Mouse (Mus musculus): ENCODE data around the gene Enah.

The Enah gene

DNA sequence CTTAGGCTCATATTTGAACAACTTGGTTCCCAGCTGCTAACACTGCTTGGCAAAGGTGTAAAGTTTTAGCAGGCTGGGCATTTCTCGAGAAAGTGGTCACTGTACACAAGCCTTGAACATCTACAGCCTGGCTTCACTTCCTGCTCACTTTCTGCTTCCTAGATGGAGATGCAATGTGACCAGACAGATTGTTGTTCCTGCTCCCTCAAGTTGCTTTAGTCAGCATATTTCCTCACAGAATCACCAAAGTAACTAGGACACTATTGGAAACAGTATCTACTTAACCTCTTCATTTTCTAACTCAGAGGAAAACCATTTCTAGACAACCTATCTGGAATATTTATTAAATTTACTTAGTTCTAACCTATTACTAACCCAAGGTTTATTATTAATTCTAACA is 61.4 kb downstream of the Enah start:
- DNase-seq = no peak

DNA sequence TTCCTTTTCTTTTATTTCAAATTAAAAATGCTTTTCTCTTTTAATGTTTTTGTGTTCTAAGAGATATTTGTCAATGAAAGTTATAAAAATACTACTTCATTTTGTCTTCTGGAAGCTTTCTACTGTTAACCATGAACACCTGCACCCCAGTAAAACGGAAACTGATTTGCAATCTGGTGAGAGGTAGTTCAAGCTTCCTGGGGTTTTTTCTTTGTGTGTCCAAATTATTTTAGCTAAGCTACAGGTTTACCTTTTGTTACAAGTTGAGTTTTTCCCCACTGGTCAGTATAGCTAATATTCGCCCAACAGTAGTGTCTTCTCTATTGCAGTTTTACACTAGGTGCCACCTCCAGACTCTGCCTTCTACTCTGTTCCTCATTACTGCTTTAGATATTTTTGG is 62.1 kb downstream of the Enah start:
- DNase-seq = no peak

DNA sequence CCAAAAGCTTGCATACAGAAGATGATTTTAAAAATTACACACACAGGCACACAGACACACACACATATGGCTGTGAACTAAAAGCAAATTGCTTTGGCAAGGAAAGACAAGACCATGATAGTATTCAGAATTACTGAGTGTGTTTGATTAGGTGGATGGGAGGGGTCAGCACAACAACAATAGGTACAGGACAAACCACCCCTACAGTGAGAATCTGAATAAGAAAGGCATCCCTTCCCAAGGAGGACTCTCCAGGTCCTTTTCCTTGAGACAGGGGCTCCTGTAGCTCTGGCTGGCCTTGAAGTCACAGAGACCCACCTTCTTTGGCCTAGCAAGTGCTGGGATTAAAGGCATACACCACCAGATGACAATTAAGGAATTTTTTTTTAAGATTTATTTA is 66.2 kb downstream of the Enah start:
- DNase-seq = no peak

DNA sequence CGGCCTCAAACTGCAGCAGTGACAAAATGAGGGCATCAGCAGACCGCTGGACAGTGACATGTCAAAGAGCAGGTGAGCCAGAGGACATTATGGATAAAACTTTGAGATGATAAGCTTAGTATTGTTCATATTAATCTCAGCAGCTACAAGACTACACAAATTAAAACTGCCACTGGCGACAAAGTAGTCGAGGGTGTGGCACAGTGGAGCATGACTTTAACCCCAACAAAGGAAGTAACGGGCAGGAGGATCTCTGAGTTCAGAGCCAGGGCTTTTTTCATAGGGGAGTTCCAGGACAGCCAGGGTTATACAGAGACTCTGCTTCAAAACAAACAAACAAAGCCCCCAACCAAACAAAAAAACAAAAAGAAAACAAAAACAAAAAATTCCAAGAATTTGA is 68.5 kb downstream of the Enah start:
- DNase-seq = no peak

DNA sequence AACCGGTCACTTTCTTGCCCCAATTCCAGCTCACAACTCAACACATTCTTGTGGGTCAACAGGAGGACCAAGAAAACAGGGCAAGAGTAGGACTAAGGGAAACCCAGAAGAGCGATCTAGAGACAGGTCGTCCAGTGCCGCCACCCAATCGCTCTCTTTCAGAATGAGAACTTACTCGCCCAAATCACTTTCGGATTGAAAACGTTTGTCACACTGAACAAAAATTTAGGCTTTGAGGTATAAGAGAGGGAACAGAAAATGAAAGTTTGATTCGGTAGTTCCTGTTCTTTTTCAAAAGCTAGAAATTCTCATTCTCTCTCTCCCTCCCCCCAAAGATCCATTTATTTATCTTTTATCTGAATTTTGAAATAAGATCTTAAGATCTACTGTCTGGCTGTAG is 69.1 kb downstream of the Enah start:
- DNase-seq = no peak

DNA sequence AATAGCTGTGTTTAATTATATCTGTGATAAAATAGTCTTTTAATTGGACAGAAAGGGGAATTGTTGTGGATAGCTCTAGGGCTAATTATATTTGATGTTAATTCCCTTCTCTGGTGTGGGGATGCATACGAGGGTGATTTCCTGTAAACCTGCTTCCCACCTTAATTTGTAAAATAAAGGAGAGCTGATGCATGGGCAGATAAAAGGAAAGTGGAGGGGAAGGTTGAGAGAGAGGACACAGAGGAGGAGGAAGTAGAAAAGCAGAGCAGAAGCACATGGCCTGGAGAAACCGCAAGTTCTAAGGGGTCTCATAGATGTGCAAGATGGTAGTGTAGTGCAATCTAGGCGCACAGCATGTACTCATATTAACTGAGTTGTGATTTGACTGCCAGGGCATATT is 71.6 kb downstream of the Enah start:
- no peak for DNase-seq

DNA sequence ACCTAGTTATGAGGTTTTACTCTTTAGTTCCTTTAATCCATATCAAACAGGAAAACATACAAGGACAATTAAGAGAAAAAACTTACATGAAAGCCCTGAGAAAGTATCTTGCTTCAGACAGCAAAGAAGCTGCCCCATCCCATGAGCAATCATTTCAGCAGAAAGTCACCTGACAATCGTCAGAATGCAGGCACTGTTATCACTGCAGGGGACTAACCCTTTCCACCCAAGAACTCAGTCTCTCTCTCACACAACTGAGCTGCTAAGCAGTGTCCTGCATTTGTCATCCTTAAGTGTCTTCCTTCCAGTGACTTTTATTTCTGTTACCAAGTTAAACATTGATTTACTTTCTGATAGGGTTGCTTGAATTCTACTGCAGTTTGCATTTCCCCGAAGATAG is 82.7 kb downstream of the Enah start:
- DNase-seq = no peak

DNA sequence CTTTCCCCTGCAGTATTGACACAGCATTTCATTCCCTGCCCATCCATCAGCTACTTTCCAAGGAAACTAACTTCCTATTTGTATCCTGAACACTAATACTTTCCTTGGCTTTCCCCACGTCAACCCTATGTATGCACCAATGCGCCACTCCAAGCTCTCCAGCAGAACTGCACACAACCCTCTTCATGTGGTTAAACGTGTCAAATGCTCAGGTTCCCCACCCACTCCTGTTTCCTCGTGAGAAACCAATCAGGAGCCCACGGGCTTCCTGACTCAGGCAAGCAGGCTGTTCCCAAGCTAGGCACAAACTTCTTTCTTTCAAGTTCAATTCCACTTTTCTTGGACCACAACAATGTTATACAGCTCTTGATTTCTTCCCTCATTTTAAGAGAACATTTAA is 91.4 kb downstream of the Enah start:
- no peak for DNase-seq

DNA sequence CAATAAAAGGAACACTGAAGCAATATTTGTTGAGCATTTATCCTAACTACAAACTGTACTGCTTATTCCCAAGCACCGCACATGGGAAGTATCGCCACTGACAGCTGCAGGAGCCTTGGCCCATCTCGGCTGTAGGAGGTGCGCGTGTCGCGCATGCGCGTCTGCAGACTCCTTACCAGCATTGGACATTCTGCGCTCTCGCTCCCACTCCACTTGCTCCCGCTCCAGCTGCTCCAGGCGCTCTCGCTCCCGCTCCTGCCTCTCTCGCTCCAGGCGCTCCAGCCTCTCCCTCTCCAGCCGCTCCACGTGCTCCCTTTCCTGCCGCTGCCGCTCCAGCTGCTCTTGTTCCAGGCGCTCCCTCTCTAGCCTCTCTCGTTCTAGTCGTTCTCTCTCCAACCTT is 96.4 kb downstream of the Enah start:
- DNase-seq = no peak

DNA sequence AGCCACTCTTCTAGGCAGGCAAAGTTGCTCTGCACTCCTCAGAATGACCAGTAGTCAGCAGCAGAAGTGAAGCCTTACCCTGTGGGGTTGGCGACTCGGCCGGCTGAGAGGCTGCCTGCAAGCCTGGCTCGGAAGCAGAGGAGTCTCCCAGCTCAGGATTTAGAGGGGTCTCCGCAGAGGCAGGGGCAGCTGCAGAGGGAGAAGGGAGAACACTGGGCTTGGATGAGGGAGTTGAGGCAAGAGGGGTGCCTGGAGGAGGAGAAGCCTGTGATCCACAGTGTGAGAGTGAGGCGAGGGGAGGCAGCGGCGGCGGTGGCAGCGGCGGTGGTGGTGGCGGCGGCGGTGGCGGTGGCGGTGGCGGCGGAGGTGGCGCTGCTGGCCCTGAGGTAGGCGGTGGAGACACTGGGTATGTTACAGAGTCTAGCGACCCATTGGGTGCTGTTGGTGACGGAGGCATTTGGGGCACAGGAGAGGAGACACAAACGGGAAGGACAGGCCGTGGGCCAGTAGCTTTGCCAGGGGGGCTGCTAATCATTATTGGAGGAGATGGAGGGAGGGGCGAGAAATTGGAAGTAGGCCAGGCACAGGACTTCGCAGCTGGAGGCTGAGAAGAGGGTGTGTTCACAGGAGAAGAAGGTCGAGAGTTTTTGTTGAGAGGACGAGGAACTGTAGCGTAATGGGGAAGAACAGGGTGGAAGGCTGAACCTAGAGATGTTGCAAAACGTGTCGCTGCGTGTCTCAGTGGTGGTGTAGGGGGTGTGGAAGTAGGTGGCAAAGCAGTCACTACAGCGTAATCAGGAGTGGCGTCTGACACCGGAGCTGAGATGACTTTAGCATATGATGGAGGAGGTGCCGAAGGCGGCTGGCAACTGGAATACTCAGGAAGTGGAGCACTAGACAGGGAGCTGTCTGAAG is 98.0 kb downstream of the Enah start:
- DNase-seq = peak; percentile 7 to 34

DNA sequence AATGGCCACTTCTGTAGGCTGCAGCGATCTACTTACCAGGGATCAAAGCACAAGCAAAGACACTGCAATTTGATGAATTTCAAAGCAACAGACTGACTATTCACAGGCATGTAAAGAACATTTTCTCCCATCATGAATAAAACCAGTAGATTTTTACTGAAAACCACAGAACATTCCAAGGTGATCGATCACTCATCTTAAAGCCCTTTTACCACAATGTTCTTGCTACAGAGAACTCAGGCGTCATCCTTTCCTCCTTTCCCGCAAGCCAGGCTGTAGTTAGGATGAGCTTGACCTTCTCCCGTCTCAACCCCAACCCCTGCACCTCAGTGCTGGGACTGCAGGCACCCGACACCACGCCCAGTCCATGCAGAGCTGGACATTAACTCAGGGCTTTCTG is 107.9 kb downstream of the Enah start:
- DNase-seq = no peak

DNA sequence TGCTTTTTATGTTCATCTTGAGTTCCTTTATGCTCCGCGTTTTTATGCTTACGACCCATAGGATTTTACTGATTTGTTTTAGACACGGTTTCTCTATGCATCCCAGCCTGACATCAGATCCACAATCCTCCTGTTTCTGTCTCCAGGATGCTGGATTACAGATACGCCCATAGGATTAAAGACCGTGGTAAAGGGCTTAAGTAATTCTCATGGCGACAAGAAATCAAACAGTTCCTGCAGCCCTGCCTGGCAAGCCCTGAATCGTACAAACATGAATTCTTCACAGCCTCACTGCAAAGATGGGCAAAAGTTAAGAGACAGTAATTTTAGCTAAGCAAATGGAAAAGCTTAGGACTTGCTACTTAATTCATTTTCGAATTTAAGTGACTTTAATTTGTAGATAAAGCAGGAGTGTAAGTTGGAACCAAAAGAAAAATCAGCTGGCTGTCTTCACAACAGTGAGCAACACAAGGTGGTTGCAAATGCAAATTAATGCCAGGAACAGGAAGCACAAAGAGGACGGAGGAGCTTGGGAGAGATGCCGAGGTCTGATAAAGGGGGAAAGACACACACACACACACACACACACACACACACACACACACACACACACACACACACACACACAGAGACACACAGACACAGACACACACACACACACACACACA is 118.0 kb downstream of the Enah start:
- DNase-seq = no peak

DNA sequence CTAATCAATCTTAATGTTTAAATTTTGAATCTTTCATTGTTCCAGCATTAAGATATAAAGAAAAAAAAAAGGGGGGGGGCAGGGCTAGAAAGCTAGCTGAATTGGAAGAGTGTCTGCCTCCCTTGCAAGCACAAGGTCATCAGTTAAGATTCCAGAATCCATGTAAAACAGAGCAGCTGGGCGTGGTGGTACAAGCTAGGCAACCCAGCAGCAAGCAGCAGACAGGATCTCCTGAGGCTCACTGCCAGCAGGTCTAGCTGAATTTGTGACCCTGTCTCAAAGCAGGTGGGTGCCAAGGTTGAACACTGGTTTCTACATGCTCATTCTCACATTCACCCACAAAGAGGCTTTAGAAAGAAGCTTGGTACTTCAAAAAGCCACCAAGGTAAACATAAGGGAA is 118.9 kb downstream of the Enah start:
- DNase-seq = no peak

DNA sequence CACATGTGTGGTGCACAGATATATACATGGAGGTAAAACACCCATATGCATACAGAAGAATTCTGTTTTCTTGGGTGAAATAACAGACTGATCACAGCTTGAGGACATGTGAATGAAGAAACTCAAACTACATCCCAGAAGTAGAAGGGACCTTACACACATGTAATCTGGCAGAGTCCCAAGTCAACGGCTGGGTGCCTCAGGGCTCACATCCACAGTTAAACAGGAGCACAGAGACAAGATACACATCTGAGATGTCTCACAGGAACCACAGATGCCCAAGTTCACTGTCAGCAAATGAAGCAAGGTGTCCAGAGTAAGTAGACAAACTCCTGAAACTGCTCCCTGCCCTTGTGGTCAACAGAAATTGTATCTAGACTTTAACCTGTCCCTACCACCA is 120.8 kb downstream of the Enah start:
- DNase-seq = no peak

DNA sequence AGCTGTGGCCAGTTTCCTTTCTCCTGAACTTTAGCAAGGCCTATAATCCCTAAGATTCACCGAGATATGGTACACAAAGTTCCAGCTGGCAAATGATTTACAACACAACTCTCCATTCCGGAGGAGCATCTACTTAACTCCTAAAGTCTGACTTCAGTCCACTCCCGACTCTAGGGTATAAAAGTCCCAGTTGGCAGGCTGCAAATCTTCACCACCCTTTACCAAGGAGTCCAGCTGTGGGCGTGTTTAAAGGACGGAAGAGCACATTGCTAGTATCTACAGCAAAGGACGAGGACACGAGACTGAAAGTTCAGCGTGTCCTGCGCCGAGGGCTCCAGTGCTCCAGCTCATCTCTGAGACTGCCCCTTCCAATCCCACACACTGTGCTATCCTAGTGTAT is 122.8 kb downstream of the Enah start:
- no peak for DNase-seq

DNA sequence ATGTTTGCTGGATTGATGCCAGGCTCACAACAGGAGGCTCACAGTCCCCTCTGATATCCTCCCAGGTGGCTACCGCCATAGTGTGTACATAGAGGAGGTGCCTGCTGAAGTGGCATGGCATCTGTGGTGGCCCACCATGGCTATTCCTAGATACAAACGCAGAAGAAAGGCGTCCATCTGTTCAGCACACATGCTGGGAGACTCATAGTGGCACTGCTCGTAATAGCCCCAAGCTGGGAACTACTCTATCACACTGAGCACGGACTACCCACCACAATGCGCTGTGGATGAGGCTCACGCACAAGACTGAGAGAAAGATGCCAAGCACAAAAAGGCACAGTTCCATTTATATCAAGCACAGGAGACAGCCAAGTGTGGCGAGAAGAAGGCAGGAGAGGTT is 126.1 kb downstream of the Enah start:
- DNase-seq = no peak

DNA sequence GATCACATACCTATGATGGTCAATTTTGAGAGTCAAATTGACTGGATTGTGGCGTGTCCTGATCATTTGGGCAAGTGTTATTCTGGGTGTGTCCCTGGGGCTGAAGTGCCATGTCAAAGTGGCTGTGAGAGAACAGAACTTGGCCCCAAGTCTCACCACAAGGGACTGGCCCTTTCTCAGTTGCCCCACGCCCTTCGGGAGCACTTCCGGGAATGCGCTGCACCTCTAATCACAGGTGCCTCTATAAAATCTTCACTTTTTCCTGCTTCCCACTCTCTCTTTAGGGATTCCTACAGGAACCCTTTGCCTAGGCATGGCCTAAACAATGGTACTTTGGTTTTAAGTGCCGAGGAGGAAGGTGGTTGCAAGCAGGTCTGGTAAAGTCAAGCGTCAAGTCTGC is 130.1 kb downstream of the Enah start:
- no peak for DNase-seq

DNA sequence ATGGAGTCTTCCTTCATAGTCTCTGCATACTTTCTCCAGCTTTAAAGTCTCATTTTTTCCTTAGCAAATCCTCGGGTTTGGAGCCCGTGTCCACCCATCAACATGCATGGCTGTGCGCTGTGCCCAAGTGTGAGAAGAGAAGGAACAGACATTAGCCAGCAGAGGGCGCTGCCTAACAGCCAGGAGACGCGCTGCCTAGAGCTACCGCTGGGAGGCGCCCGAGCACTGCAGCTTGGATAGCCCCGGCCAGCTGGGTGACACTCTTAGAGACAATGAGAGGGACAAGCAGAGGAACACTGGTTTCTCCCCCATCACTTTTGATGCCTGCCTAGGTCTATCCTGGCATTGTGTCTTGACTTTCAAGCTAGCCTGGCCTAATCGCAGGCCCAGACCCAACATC is 131.0 kb downstream of the Enah start:
- DNase-seq = peak; percentile 68 to 85

DNA sequence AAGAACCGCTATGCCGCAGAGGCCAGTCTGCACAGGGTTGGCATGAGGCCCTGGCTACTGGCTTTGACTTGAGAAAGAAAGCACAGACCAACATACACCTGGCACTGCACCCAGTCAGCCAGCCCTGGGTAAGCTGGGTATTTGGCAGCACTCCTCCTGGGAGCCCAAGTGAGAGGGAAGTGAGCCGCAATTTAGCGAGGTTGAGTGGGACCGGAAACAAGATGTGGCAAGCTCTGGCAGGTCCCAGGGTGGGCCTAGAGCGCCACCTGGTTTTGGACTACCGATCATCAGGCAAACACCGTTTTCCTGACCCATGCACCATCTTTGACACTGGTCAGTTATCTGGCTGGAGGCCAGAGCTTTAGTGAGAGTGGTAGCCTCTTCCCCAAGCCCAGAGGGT is 138.3 kb downstream of the Enah start:
- peak; percentile 64 to 79 for DNase-seq

DNA sequence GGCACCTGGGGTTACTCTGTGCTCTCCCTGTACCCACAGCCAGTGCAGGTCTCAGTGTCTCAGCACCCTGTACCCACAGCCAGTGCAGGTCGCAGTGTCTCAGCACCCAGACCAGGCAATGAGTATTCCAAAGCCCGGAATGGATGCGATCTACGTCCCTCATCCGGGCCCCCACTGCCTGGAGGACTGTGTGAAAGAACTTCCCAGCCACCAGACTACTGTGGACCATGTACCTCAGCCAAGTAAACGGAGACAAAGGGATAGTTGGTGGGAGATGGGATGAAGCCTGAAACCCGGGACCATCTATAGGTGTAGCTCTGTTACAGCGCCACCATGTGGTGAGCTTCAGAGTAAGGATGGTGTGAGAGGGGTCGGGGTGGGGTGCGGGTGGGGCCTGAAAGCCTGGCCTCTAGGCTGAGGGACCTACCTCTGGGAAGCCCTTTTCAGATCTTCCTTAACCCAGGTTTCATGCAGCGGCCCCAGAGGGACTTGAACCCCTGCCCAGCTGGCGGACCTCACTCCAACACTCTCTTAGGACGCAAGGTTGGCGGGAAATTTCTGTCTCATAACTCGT is 139.0 kb downstream of the Enah start:
- no peak for DNase-seq

DNA sequence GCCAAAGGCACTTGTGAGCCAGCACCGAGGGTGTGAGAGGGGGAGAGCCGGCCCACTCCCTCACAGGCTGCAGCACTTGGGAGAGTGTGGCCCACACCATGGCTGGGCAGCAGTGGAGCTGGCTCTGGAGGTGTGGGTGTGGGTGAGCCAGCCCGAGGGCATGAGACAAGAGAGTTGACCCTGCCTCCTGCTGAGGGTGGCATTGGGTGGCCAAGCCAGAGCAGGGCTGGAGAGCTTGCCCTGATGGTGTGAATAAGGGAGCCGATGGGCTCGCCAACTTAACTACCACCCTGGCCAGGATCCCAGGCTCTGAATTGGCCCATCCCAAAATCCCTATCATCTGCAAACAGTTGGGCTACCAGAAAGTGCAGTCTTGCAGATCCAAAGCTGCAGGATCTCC is 141.4 kb downstream of the Enah start:
- DNase-seq = no peak

DNA sequence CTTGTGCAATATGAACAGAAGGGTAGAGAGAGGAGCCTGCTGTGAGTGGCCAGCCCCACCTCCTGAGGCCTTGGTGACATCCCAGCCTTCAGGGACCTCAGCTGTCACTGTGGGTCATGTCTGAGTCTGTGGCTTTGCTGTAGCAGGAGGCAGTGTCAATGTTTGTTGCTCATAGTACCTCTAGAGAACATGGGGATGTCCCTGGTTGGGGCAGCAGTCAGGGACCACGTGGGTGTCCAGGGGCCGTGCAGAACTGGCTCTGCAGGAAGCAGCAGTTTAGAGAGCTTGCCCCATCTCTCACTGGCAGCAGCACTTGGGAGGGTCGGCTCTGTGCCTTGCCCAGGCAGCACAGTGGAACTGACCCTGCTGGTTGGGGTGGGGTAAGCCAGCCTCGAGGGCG is 142.7 kb downstream of the Enah start:
- no peak for DNase-seq

DNA sequence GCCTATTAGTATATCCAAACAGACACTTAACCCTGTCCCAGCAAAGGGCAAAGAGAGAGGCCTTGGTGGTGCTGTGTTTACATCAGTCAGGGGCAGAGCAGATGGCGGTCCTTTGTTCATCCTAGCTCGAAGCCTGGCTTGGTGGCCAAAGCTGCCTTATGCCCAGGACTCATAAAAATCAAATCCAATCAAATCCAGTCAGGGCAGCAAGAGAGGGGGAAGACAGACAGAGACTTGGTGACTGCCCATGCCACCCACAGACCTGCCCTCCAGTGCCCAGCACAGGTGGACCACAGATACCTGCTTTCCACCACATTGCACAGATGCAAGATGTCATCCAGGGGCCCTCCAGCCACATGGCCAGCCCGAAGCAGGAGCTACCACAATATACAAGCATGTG is 143.1 kb downstream of the Enah start:
- DNase-seq = no peak
